In the genomic region with DNA sequence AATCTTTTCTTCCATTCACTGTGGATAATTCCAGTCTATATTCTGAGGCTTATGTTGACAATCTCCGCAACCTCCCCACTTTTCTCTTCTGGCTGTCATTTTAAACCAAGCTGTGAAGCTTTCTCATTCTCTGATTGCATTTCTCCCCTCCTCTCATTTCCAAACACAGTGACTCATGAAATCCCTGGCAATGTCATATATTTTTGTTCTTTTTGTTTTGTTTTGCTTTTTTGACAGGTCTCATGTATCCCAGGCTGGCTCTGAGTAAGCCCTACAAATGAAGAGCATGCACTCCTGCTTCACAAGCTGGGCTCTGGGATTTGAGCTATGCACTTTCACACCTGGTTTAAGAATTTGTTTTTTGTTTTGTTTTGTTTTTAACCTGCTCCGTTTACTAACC, we compare ENCODE assay signal across 23 mouse cellular contexts.
"Had no signal": no experiment of that assay in that cellular context is flagged by ENCODE, and none has a peak within 500 bp of the region (broad histone marks: within the 10 kb centered on the region; RNA-seq: fewer than 3 reads in every experiment).

No protein-coding gene starts in this region.

- H3K4me3 ChIP-seq: gastrocnemius, adult 2 months; heart, embryonic 10.5 days; heart, embryonic 12.5 days; hindbrain, embryonic 10.5 days; hindbrain, embryonic 12.5 days; intestine, embryonic 15.5 days; kidney, embryonic 15.5 days; limb, embryonic 12.5 days; liver, embryonic 13.5 days had no signal

- DNase-seq: gastrocnemius, adult 2 months; gastrocnemius, postnatal 10 days; gastrocnemius, postnatal 25 days; heart, adult 18-20 months; heart, postnatal 10 days; heart, postnatal 4 days; kidney, adult 18-20 months; kidney, adult 8-10 months; kidney, postnatal 14 days; kidney, postnatal 36 days; layer of hippocampus, postnatal 36 days; left cerebral cortex, postnatal 4 days; liver; liver, embryonic 13.5 days had no signal

- H3K27me3 ChIP-seq: heart, embryonic 12.5 days; hindbrain, embryonic 12.5 days had no signal

- H3K4me2 ChIP-seq: heart, embryonic 12.5 days; hindbrain, embryonic 12.5 days; hindbrain, embryonic 14.5 days; intestine, embryonic 15.5 days; kidney, embryonic 15.5 days; limb, embryonic 12.5 days; liver, embryonic 11.5 days; liver, embryonic 13.5 days had no signal

- H3K36me3 ChIP-seq: heart, embryonic 10.5 days; heart, embryonic 12.5 days; hindbrain, embryonic 10.5 days; hindbrain, embryonic 12.5 days; intestine, embryonic 15.5 days; kidney, embryonic 15.5 days; limb, embryonic 12.5 days; liver, embryonic 13.5 days had no signal
